Mouse (Mus musculus): ENCODE measurements at regions not wholly inside any gene's neighbourhood (a gene's known extent, or its start where the extent isn't known, plus 50 kb on each side); places are given as distances from the start of the nearest gene placed in this dataset.

DNA sequence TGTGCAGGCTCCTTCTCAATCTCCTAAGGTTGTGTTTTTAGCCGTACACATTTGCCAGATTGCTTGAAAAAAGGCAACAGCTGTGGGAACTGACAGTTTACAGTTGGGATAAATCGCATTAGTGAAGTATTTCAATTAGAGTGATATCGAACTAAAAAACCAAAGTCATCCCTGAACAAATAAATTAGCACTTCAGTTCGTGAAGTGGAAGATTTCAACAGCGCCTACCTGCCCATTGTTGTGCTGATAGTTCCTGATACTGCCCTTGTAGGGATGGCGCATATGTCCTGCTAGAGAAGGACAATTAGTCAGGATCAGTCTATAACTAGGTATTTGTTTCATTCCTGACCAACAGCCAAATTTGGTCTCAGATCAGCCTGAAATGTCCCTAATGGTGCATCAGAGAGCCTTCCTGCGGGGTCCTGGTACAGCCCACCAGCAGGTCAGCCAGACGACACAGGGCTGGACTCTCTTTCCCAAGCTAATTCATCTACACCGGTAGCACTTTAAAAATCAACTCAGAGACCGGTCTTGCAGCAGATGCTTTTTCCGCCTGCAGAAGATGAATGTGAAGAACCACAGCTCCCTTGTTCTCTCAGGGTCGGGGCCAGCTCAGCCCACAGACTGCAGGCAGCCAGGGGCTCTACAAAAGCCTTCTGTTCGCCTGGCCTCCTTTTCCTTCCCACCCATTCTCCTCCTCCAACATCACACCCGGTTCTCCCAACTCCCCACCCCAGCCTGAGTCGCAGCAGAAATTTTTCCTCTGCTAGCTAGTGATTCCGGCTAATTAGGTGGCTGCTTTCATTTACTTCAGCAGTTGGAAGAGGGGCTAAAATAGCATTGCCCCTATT, 146.1 kb downstream of the Psat1 start:
- peak; percentile 17 to 23 for DNase-seq

DNA sequence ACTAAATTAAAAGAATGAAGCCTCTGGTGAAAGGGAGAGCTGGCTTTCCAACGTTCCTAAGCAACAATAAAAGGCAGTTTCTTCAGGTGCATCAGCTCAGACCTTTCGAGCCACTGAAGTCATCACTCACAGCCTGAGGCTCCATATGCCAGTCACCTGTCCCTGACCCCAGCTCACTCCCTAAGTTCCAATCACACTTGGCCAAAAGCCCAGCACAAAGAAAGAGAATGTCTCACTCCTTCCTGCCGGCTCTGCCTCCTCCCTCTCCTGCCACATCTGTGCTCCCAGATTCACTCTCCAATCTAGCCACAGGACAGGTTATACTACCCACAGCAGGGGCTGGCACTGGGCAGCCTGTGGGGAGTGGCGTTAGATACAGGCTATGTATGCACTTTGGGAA, 150.7 kb downstream of the Psat1 start:
- DNase-seq: no peak

DNA sequence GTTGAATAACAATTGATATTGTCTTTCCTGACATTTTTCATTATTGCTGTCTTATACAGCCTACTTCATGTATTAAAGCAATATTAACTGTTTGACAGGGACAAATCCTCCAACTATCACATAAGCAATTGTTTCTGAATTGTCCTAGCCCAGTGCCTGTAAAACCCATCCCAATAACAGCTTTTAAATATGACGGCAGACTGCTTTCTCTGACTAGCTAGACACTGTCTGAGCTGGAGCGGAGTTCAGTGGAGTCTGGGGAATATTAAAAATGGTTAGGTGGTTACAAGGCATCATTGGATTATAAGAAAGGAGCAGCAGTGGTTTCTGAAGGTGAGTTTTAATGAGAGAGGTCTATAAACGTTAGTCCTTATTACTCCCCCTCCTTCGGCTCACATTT, 155.2 kb downstream of the Psat1 start:
- DNase-seq: no peak

DNA sequence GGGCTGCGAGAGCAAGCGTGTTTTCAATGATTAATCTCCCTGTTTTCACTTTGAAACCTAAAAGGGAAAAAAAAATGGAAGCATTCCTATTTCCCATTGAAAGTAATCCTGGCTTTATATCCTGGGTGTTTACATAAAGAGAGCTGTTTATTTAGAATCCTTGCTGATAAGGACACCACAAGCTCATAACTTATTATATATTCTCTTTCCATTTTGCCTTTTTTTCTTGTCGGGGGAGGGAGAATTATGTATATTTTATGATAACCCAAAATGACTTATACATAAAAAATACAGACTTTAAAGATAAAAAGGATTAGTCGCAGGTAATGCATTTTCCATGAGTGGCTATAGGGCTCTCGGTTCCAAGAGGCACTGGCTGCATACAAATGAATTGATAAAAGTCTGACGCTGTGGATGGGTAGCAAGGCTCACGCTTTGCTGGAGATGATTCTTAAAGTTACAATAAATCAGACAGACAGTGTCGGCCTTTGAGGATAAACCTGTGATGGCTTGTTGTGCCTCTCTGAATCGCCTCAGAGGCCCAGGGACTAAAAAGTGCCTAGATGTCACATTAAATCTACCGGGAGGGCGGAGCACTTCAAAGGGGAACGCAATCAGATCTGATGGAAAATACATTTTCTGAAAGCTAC, 155.7 kb downstream of the Psat1 start:
- DNase-seq: no peak

DNA sequence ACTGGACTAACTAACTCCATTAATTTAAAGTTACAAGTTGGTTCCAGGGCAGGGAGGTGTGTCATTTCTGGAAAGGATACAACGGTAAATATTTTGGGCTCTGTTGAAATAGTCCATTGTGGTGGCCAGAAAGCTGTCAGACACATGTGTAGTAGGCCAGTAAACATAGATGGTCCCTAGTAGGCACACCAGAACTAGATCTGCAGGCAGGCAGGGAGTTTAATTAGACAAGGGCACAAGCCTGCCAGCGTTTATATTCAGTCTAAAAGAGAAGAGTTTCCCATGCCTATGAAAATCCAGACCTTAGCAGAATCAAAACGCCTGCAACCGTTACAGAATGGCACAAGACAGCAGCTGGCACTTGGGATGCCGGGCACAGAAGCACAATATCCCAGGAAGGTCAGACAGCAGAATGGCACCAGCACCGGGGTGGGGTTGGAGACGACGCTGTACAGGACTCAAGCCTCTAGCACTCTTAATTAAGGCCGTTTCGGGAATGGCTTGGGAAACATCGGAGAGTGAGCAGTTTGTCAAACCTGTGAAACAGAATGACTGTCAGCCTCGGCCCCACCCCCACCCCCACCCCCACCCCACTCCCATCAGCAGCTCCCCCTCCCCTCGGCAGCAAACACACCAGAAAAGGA, 156.4 kb downstream of the Psat1 start:
- DNase-seq: no peak

DNA sequence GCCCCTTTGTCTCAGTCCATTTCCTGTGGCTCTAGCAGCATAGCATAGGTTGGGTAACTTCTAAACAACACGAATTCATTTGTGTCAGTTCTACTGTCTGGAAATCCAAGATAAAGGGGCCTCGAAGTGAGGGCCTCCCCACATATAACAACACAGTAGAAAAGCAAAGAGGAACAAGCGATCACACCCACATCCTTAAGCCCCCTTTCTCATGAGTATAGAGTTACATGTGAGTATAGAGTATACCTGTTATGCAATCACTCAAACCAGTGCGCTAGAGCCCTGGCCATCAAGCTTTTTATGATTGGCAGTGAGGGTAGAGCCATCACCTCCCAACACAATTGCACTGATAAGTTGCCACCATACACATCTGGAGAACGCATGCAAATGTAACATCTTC, 157.4 kb downstream of the Psat1 start:
- no peak for DNase-seq

DNA sequence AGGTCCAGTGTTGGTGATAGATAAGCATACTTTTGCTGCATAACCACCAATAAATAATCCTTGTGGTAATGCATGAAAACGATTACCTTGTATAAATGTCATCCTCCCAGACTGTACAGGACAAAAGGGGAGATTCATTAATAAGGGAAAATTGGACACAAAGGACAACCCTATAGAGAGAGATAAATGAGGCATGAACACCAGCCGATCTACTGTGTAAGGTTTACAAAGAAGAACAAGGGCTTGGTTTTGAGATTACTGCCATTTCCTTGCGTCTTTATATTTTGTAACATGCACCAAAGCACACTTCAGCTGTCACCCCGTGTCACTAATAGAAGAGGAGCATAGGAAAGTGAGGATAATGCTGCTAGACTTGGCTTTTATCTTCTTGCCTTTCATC, 162.5 kb downstream of the Psat1 start:
- DNase-seq: no peak

DNA sequence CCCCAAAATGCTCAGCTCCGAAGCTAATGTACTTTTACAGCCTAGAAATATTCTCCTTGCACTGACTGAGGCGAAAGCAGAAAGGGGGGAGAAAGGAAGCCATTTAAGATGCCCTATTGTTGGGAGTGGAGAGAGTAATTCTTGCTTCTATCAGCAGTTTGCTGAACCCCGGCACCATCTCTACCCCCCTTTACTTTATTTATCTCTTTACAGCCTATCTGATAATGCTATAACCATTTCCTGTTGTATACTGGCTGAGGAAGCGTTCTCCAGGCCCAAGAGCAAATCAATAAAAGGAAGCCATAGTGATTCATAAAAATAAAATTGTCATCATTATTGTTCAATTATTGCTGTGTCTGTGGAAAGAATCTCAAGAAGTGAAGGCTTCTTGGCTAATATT, 177.5 kb downstream of the Psat1 start:
- DNase-seq: no peak

DNA sequence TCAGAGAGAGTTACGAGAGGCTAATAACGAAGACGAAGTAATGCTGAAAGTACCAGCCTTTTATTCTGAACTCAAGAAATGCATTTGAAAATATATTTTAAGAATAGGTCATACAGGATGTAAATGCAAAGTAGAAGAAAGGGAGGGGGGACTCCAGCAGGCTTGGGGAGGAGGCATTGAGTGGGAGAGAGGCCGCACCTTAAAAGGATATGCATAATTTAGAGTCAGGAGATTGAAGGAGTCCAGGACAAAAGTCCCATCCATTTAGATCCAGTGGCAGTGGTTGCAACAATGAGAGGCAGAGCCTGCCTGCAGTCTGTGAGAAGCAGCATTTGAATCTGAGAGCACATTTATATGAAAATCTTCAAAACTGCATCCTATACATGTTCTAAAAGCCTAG, 186.1 kb downstream of the Psat1 start:
- no peak for DNase-seq

DNA sequence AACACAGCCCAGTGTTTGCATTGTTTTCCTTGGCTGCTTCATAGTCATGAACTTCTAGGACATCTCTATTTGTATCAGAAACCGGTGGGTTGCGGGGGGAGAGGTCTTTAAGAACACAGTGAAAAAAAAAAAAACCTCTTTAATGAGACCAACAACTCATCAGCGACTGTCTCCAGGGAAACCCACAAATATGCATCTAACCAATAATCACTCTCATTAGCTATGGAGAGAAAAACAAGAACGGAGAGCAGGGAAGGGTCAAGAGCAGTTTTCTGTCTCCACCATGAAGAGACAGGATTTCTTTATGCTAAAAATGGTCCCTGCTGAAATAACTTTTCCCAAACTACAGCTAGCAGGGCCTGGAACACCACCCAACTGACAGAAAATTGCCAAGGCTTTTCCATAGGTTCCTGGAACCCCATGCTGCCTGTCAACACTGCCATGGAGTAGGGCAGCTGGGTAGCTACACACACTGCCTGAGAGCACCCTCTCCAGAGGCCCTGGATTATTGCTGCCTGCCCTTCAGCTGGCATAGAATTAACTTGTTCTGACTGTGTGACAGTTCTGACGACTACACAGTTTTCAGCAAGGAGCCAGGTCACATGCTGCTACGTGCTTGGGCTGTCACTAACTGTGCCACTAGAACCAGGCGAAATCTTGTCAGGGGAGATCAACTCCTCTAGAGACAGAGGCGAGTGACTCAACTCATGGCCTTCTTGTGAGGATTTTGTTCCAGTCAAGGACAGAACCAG, 201.9 kb downstream of the Psat1 start:
- no peak for DNase-seq

DNA sequence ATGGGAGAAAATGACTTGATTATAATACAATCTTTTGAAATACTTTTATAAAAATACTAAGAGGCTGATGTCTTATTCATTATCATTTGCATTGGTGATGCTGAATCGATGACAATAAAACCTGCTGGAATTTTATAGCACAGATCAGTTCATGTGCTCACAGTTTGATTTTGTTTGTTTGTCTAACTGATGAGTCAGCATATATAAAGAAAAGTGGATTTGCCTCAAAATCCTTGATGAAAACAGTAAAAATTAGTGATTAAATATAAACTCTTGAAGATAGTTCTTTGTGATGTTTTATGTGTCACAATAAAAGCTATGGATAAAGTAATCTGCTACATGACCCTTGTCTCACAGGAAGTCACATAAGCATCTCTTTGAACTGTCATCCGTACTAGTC, 210.9 kb downstream of the Psat1 start:
- no peak for DNase-seq

DNA sequence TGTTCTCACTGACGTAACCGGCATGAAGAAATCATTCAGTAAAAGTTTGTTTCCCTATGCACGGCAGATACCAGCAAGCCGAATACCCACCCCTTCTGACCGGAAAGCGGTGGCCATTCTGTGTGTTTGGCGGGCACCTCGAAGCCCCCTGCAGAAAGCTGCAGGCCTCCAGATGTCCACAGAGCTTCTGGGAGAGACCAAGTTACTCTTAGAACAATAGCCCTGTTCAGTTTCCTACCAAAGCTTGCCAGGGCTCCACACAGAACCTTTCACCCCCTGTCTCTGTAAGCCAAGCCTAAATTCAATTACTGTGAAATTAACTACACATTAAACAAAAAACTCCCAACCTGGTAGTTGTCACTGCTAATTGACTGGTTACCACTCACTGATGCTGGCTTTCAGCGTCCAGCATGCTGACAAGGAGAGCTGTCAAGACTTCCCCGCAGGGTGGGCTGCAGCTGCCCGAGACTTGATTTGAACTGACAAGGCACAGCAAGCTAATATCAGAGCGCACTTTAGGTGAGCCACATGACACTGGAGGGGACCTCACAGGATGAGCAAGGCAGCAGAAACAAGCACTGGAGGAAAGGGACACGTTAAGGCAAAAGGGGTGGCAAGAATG, 220.2 kb downstream of the Psat1 start:
- DNase-seq: no peak

DNA sequence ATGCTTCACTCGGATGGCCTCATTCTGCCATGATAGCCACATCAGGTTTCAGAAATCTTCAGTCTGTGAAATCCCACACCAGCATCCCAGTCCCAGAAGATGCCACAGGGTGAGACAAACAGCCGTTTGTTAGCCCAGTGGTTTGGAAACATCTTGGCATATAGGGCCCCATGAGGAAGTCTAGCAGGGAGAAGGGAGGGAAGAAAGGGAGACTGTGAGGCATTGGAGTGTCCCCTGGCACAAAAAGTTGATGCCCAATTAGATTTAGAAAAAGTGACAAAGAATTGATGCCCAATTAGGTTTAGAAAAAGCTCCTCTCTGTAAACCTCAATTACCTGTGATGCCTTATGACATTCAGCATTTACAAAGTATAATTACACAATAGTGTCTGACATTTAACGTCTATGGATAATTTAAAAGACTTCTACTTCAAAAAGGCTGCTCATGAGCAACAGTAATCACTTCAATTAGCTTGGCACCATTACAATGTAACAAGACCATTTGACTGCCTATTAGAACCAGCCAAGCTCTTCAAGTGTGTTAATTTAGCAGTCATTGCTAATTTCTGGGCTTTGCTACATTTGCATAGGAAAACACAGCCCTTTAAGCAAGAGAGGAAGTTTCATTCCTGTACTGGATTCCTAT, 254.6 kb downstream of the Psat1 start:
- DNase-seq: no peak

DNA sequence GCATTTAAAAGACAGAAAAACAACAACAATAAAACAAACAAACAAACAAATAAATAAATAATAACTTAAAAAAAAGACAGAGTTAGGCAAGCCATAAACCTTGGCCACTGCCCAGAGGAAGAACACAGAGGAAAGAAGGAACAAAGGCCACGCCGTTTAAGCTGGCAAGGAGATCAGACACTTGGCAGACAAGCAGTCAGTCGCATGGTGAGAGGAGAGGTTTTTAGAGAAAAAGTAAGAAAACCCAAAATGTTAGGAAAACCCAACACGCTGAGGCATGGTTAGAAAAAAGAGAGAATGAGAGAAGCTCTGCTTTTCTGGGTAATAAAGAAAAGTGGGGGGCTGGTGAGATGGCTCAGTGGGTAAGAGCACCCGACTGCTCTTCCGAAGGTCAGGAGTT, 277.1 kb downstream of the Psat1 start:
- DNase-seq: peak in 1 of 2 experiments; percentile 13

DNA sequence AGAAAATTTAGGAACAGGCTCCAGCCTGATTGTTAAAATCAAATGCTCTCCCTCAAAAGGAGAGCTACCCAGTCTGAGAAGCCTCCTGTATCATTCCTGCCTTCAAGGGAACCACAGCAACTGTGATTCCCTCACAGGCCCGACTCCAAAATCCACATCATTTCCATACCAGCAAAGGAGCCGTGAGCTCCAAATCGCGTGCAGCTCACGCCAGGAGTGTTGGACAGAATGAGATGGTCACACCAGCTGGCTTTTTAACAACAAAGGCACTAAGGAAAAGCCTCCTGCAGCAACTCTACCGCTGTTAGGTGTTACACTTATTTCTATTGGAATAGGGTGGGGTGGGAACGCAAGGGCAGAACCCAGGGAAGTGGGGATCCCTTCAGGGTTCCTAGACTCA, 277.6 kb downstream of the Psat1 start:
- no peak for DNase-seq

DNA sequence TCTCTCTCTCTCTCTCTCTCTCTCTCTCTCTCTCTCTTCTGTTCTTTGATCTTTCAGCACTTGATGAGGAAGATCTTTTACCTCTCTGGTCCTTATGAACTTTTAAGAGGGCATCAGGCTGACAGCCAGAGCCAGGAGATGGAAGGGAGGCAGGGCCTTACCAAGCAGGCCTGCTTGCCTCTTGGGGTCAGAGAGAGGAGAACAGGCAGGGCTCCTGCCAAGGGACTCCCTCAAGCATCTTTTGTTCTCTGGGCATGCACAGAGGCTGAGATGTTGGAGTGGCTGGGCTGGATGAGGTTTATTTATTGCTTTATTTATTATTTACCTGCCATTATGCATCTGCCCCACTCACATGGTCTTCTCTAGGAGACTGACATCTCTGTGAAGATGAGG, 278.5 kb downstream of the Psat1 start:
- DNase-seq: no peak

DNA sequence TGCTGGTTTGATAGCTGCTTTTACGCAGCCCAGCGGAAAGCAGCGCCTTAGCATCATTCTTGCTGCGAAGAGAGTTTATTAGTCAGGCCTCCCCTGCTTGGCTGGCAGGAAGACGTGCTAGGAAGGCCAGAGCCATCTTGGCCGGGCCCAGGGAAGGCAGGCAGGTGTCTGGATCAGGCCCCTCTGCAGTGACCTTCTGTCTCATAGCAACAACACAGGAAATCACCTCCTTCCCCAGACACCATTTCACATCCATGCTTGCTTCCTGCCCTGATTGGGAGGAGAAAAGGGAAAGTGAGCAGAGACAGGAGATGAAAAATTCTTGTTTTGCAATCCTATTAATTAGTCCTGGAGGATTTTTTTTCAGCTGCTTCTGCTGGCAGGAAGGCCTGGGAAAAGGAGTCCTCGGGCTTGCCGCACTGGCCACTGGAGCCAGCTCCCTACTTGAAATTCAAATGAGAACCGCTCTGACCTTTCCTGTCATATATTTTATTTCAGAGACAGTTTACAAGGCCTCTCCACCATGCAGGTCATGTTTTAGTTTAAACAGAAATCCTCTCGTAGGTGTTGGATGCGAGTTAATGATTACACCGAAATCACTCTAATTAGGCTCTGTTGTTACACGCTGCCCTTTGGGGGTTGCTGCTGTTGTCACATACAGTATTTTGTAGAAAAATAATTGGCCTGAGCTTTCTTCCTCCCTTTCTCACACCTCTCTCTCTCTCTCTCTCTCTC, 279.1 kb downstream of the Psat1 start:
- DNase-seq: peak; percentile 50 to 53

DNA sequence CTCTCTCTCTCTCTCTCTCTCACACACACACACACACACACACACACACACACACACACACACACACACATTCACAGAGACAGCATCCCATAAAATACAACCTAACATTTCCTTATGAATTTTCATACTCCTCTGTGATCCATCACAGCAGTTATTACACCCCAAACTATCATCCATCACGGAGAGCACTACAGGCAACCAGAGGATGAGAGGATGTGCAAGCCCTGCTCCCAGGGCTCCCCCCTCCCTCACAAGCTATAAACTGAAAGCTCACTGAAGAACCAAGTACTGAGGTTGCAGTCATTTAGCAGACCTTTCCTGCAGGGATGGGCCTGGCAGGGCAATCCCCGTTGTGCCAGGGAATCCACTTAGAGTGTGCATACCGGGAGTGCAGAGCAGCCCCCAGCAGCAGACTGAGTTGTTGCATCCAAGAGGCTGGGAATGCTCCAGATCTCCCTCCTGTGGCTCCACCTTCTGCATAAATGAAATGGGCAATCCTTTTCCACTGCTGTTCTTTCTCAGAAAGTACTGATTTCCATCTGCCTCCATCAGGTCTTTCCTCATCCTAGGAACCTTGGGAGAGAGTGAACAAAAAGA, 283.4 kb downstream of the Psat1 start:
- peak in 1 of 2 experiments; percentile 14 for DNase-seq

DNA sequence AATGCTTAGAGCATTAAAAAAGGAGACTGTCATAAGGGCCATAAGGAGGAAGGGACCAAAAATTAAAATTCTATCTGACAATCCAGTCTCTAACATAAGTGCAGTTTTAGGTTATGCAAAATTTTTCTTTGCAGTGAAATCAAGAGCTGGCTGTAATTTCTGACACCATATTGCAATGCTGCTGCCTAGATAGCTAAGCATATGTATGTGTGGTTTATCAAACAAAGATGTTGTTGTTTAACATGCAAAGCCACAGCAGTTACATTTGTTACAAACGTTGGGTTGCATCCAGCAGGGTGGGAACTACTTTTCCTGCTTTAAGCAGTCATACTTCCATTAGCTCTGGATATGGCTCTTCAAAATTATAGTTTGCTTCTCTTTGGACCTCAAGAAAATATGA, 288.5 kb downstream of the Psat1 start:
- no peak for DNase-seq

DNA sequence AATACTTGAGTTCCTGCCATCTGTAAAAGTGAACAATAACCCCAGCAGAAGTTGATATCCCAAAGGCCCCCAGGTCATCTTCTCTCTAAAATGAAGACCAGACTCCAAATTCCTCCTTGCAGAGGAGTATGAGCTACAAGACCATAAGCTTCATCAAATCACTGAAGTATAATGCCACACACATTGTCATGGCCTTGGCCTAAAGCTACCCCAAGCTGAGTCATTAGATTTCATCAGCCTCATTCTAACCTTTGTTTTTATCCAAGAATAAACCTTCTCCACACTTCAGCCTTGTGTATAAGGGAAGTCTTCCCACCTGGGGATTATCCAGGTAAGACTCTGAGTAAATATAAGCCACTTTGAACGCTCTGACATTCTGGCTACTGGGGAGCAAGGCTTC, 289.3 kb downstream of the Psat1 start:
- DNase-seq: no peak

DNA sequence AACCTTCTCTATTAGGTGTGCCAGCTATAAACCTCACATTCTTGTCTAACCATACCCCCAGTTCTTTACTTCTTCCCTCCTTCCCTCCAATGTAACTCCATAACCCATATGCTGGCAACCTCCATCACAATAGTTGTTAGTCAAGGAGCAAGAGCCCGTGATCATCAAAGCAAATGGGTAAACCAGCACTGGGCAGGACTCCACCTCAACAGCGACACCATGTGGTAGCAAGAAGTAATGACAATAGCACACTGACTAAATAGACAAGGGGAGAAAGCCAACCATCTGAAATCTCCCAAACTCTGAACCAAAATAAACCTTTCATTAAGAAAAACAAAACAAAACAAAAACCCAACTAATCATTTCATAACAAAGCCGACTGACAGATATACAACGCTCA, 297.8 kb downstream of the Psat1 start:
- DNase-seq: peak in 1 of 2 experiments; percentile 15

Data from cerebellum, postnatal 36 days (tissue).